Mouse (Mus musculus): Measurements from ENCODE around the gene Sestd1. TPM values are rescaled to one million over a fixed set of nuclear protein-coding genes. Genes with fewer than 3 reads are reported as not detected.

The Sestd1 gene
- total and polyA plus RNA-seq, 3 experiments = 0.02 to 0.22 TPM; not detected in 1

DNA sequence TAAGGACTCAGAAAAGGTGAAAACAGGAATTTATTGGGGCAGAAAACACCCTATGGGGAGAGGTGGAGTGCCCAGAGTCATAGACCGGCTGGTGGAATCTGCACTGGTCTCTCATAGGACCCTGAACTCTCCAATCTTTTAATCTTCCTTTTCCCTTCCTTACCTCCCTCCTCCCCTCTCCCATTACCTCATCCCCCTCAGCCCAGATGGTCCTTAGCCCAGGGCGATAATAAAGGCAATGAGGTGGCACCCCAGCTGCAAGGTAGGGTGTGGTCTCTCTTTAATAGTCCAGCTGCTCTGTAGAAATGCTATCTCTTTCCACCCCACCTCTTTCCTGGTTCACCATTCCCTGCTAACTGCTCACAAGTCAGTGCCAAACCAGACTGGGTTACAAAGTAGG, 102.9 kb downstream of the Sestd1 start:
- TF ChIP-seq GATA1 (IDR thresholded peaks at IDR 0.05; ENCODE audit: borderline replicate concordance, low read length) = no peak
- TF ChIP-seq POLR2AphosphoS5 (IDR thresholded peaks at IDR 0.05; ENCODE audit: insufficient replicate concordance, low read depth, low read length) = no peak
- H3K27me3 ChIP-seq (ENCODE audit: insufficient read depth, low read length) = no peaks in the 10 kb centered on the region
- no peaks in the 10 kb centered on the region for H3K36me3 ChIP-seq (replicated peaks)
- H3K9me3 ChIP-seq (replicated peaks) = peaks cover 22% of the 10 kb centered on the region
- DNase-seq (ENCODE audit: low spot score) = no peak
- H3K4me1 ChIP-seq (ENCODE audit: insufficient read depth, low read depth, low read length) = no peaks in the 10 kb centered on the region
- no peak for ATAC-seq (ENCODE audit: extremely low read depth, insufficient number of reproducible peaks, low FRiP score, poor library complexity, severe bottlenecking)
- no peak overlapping the region for H3K4me3 ChIP-seq (ENCODE audit: low read depth, low read length)

GRCm38 (mm10) chr2:77176413-77176812, 104.0 kb downstream of the Sestd1 start:
- no peak for ATAC-seq (ENCODE audit: extremely low read depth, insufficient number of reproducible peaks, low FRiP score, poor library complexity, severe bottlenecking)
- Histone ChIP-seq H3K9me3 (replicated peaks) (peaks cover 32% of the 10 kb centered on the region), H3K27me3 (ENCODE audit: insufficient read depth, low read length) (no peaks in the 10 kb centered on the region), H3K4me3 (ENCODE audit: low read depth, low read length) (no peak overlapping the region), H3K36me3 (replicated peaks) (no peaks in the 10 kb centered on the region), H3K4me1 (ENCODE audit: insufficient read depth, low read depth, low read length) (no peaks in the 10 kb centered on the region)
- TF ChIP-seq TAL1 (conservative IDR thresholded peaks at IDR 0.05; ENCODE audit: low read depth, low read length) = no peak
- no peak for TF ChIP-seq GATA2 (IDR thresholded peaks at IDR 0.05; ENCODE audit: borderline replicate concordance, low read depth, low read length)
- TF ChIP-seq GATA1 (IDR thresholded peaks at IDR 0.05; ENCODE audit: borderline replicate concordance, low read length) = no peak
- TF ChIP-seq POLR2AphosphoS5 (IDR thresholded peaks at IDR 0.05; ENCODE audit: insufficient replicate concordance, low read depth, low read length) = no peak
- TF ChIP-seq CTCF (IDR thresholded peaks at IDR 0.05; ENCODE audit: low read depth, low read length) = no peak
- no peak for DNase-seq (ENCODE audit: low spot score)

GRCm38 (mm10) chr2:77175411-77175810, 105.0 kb downstream of the Sestd1 start:
- no peak overlapping the region for H3K4me3 ChIP-seq (ENCODE audit: low read depth, low read length)
- no peaks in the 10 kb centered on the region for H3K36me3 ChIP-seq (replicated peaks)
- H3K4me1 ChIP-seq (ENCODE audit: insufficient read depth, low read depth, low read length) = no peaks in the 10 kb centered on the region
- no peaks in the 10 kb centered on the region for H3K27me3 ChIP-seq (ENCODE audit: insufficient read depth, low read length)
- TF ChIP-seq CTCF (IDR thresholded peaks at IDR 0.05; ENCODE audit: low read depth, low read length) (no peak), GATA1 (IDR thresholded peaks at IDR 0.05; ENCODE audit: borderline replicate concordance, low read length) (no peak), GATA2 (IDR thresholded peaks at IDR 0.05; ENCODE audit: borderline replicate concordance, low read depth, low read length) (no peak), POLR2AphosphoS5 (IDR thresholded peaks at IDR 0.05; ENCODE audit: insufficient replicate concordance, low read depth, low read length) (no peak), TAL1 (conservative IDR thresholded peaks at IDR 0.05; ENCODE audit: low read depth, low read length) (no peak)
- ATAC-seq (ENCODE audit: extremely low read depth, insufficient number of reproducible peaks, low FRiP score, poor library complexity, severe bottlenecking) (no peak), DNase-seq (ENCODE audit: low spot score) (no peak)
- H3K9me3 ChIP-seq (replicated peaks) = peaks cover 31% of the 10 kb centered on the region

DNA sequence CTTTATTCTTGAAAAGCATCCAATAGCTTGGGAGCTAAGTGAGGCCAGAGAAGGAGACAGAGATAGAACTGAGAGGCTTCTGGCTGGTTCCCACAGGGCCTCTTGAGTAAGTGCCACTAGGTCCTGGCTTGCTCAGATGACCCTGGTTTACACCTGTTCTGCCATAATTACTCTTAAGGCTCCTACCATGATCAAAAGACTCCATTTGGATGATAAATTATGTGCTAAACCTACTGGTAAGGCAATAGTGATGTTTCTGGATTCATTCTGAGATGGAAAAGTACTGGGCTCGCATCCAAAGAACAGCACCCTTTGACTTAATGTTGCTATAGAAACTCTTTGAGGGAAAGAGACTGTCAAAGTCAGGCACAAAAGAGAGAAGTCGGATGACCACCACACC, 106.1 kb downstream of the Sestd1 start:
- DNase-seq (ENCODE audit: low spot score) = no peak
- TF ChIP-seq GATA1 (IDR thresholded peaks at IDR 0.05; ENCODE audit: borderline replicate concordance, low read length) (no peak), TAL1 (conservative IDR thresholded peaks at IDR 0.05; ENCODE audit: low read depth, low read length) (no peak), POLR2AphosphoS5 (IDR thresholded peaks at IDR 0.05; ENCODE audit: insufficient replicate concordance, low read depth, low read length) (no peak), CTCF (IDR thresholded peaks at IDR 0.05; ENCODE audit: low read depth, low read length) (no peak), GATA2 (IDR thresholded peaks at IDR 0.05; ENCODE audit: borderline replicate concordance, low read depth, low read length) (no peak)
- Histone ChIP-seq H3K4me3 (ENCODE audit: low read depth, low read length) (no peak overlapping the region), H3K9me3 (replicated peaks) (peaks cover 39% of the 10 kb centered on the region), H3K27me3 (ENCODE audit: insufficient read depth, low read length) (no peaks in the 10 kb centered on the region), H3K36me3 (replicated peaks) (no peaks in the 10 kb centered on the region), H3K4me1 (ENCODE audit: insufficient read depth, low read depth, low read length) (no peaks in the 10 kb centered on the region)
- ATAC-seq (ENCODE audit: extremely low read depth, insufficient number of reproducible peaks, low FRiP score, poor library complexity, severe bottlenecking) = no peak

DNA sequence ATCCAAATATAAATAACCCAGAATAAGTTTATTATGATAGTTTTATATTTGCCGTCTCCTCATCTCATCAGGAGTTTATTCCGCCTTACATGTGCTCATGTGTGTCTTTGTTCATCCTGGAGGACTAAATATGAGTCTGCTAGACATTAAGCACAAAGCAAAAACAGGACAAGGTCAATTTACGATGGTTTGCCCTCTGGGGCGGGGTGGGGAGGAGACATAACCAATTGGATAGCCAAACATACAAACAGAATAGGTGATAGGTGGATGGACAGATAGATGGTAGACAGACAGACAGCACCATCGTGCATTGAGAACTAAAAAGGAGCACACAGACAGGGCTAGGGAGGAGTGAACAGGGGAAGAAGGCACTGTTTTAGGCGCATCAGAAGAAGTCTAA, 106.6 kb downstream of the Sestd1 start:
- no peak overlapping the region for H3K4me3 ChIP-seq (ENCODE audit: low read depth, low read length)
- ATAC-seq (ENCODE audit: extremely low read depth, insufficient number of reproducible peaks, low FRiP score, poor library complexity, severe bottlenecking) = no peak
- no peaks in the 10 kb centered on the region for H3K4me1 ChIP-seq (ENCODE audit: insufficient read depth, low read depth, low read length)
- no peak for DNase-seq (ENCODE audit: low spot score)
- peaks cover 40% of the 10 kb centered on the region for H3K9me3 ChIP-seq (replicated peaks)
- TF ChIP-seq POLR2AphosphoS5 (IDR thresholded peaks at IDR 0.05; ENCODE audit: insufficient replicate concordance, low read depth, low read length) (no peak), TAL1 (conservative IDR thresholded peaks at IDR 0.05; ENCODE audit: low read depth, low read length) (no peak), GATA1 (IDR thresholded peaks at IDR 0.05; ENCODE audit: borderline replicate concordance, low read length) (no peak)
- H3K36me3 ChIP-seq (replicated peaks) = no peaks in the 10 kb centered on the region
- no peaks in the 10 kb centered on the region for H3K27me3 ChIP-seq (ENCODE audit: insufficient read depth, low read length)

DNA sequence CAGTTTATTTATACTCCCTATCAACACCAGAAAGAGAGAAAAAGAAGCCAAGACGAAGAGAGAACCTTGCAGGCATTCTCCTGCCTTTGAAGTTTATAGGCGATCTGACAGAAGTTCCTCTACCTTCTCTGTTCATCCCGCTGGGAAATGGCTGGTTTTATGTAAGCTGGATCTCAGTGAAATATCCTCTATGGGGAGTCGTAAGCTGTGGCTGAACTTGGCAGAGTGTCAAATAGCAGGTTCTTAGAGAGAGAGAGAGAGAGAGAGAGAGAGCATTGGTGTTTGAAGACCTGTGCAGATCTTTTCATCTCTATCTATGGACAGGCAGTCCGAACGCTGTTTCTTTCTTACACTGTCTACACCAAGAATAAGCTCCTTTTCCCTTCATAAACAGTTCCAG, 107.0 kb downstream of the Sestd1 start:
- DNase-seq (ENCODE audit: low spot score) (no peak), ATAC-seq (ENCODE audit: extremely low read depth, insufficient number of reproducible peaks, low FRiP score, poor library complexity, severe bottlenecking) (no peak)
- Histone ChIP-seq H3K36me3 (replicated peaks) (no peaks in the 10 kb centered on the region), H3K9me3 (replicated peaks) (peaks cover 43% of the 10 kb centered on the region), H3K4me1 (ENCODE audit: insufficient read depth, low read depth, low read length) (no peaks in the 10 kb centered on the region), H3K4me3 (ENCODE audit: low read depth, low read length) (no peak overlapping the region), H3K27me3 (ENCODE audit: insufficient read depth, low read length) (no peaks in the 10 kb centered on the region)
- TF ChIP-seq GATA1 (IDR thresholded peaks at IDR 0.05; ENCODE audit: borderline replicate concordance, low read length) (no peak), POLR2AphosphoS5 (IDR thresholded peaks at IDR 0.05; ENCODE audit: insufficient replicate concordance, low read depth, low read length) (no peak), CTCF (IDR thresholded peaks at IDR 0.05; ENCODE audit: low read depth, low read length) (no peak), GATA2 (IDR thresholded peaks at IDR 0.05; ENCODE audit: borderline replicate concordance, low read depth, low read length) (no peak), TAL1 (conservative IDR thresholded peaks at IDR 0.05; ENCODE audit: low read depth, low read length) (no peak)

DNA sequence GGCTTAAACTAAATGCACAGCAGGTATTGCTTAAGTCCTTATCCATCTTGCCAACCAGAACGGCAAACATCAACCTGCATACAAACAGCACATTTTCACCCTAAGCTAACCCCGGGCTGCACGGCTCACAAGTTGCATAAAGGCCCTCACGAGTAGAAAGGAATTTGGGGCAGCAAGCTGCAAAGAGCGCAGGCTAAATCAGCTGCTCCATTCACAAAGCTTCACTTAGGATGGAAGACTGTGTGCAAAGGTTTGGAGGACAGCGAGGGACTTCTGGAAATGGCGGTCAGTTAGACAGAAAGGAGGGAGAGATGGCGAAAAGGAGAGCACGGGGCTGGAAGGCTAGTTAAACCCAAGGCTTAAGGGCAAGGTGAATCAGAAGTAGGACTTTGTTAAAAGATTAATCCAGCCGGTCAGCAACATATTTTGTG, 108.1 kb downstream of the Sestd1 start:
- H3K4me3 ChIP-seq (ENCODE audit: low read depth, low read length) = no peak overlapping the region
- no peaks in the 10 kb centered on the region for H3K27me3 ChIP-seq (ENCODE audit: insufficient read depth, low read length)
- peaks cover 46% of the 10 kb centered on the region for H3K9me3 ChIP-seq (replicated peaks)
- DNase-seq (ENCODE audit: low spot score) (no peak), ATAC-seq (ENCODE audit: extremely low read depth, insufficient number of reproducible peaks, low FRiP score, poor library complexity, severe bottlenecking) (no peak)
- TF ChIP-seq GATA1 (IDR thresholded peaks at IDR 0.05; ENCODE audit: borderline replicate concordance, low read length) (no peak), POLR2AphosphoS5 (IDR thresholded peaks at IDR 0.05; ENCODE audit: insufficient replicate concordance, low read depth, low read length) (no peak), TAL1 (conservative IDR thresholded peaks at IDR 0.05; ENCODE audit: low read depth, low read length) (no peak), GATA2 (IDR thresholded peaks at IDR 0.05; ENCODE audit: borderline replicate concordance, low read depth, low read length) (no peak), CTCF (IDR thresholded peaks at IDR 0.05; ENCODE audit: low read depth, low read length) (no peak)
- H3K36me3 ChIP-seq (replicated peaks) = no peaks in the 10 kb centered on the region
- no peaks in the 10 kb centered on the region for H3K4me1 ChIP-seq (ENCODE audit: insufficient read depth, low read depth, low read length)
